Mouse (Mus musculus) olfactory bulb, adult 2 months (tissue): ENCODE data around the gene Spats2l.

Experiments used
- CTCF ChIP-seq: fragments of 200-500 bp; IDR thresholded peaks from 2 replicates; pipeline ENCODE4 v1.5.1; 2012; ENCODE audit warnings: low read depth, mild to moderate bottlenecking, low read length, moderate library complexity; ENCODE audit not compliant: insufficient read depth
- POLR2A ChIP-seq: fragments of 200-500 bp; IDR thresholded peaks from 2 replicates; pipeline ENCODE4 v1.6.1; 2012; ENCODE audit warnings: mild to moderate bottlenecking, low read depth, low read length, moderate library complexity; ENCODE audit not compliant: insufficient read depth

DNA sequence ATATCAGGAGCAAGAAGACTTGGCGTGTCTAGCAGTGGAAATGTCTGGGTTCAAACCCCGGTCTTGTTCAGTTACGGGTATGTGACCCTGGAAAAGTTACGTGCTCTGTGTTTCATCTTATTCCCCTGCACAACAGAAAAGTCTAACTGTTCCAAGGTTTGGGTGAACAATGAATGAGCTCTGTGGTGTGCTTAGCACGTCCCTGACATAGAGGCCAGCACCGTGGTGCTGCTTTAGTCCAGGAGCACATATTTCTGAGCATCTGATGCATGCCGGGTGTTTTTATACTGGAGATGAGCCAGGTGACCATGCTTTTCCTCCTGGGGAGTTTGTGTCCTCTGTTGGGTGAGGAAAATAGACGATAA, 116.9 kb downstream of the Spats2l start:
- TF ChIP-seq POLR2A (no peak), CTCF (no peak)
